Mouse (Mus musculus) hindbrain, embryonic 16.5 days (tissue): ENCODE data around the gene Gm10964. TPM values are rescaled to one million over a fixed set of nuclear protein-coding genes. Genes with fewer than 3 reads are reported as not detected.
"Not testable (repeated sequence)": the region's sequence is repeated elsewhere in the genome, so short reads cannot be mapped to it uniquely, and the experiment has no call there.

Experiments
- ATAC-seq: fragments of 200-750 bp; cut with Nextera tagmentation; 2 replicates; pipeline ENCODE4 v1.8.0; 2017; ENCODE audit warnings: moderate TSS enrichment, moderate library complexity
- H3K27ac ChIP-seq: fragments of 300-500 bp; sonication (generic); 2 replicates; pipeline ENCODE4 v1.5.1; 2014; ENCODE audit warnings: low read depth, mild to moderate bottlenecking, control low read depth, low read length, moderate library complexity
- H3K27me3 ChIP-seq: fragments of 300-500 bp; sonication (generic); replicated peaks from 2 replicates; pipeline ENCODE4 v1.6.1; 2014; ENCODE audit warnings: low read length; ENCODE audit not compliant: control insufficient read depth, insufficient read depth
- H3K36me3 ChIP-seq: fragments of 300-500 bp; sonication (generic); 2 replicates; pipeline ENCODE4 v1.6.1; 2014; ENCODE audit warnings: mild to moderate bottlenecking, low read length, moderate library complexity, mixed read lengths; ENCODE audit not compliant: control insufficient read depth, insufficient read depth
- H3K4me1 ChIP-seq: fragments of 300-500 bp; sonication (generic); 2 replicates; pipeline ENCODE4 v1.6.1; 2014; ENCODE audit warnings: low read depth, low read length; ENCODE audit not compliant: control insufficient read depth, insufficient read depth
- H3K4me2 ChIP-seq: fragments of 300-500 bp; sonication (generic); 2 replicates; pipeline ENCODE4 v1.6.1; 2014; ENCODE audit warnings: mild to moderate bottlenecking, low read length, control low read depth, moderate library complexity
- H3K4me3 ChIP-seq: fragments of 300-500 bp; sonication (generic); 2 replicates; pipeline ENCODE4 v1.5.1; 2014; ENCODE audit warnings: mild to moderate bottlenecking, low read length, control low read depth, moderate library complexity
- H3K9ac ChIP-seq: fragments of 300-500 bp; sonication (generic); 2 replicates; pipeline ENCODE4 v1.6.1; 2014; ENCODE audit warnings: low read depth, mild to moderate bottlenecking, control low read depth, low read length, moderate library complexity
- H3K9me3 ChIP-seq: fragments of 300-500 bp; sonication (generic); 2 replicates; pipeline ENCODE4 v1.6.1; 2014; ENCODE audit warnings: mild to moderate bottlenecking, low read length, moderate library complexity; ENCODE audit not compliant: control insufficient read depth
- WGBS: fragments of 180-500 bp; shearing (Covaris S2); extraction: QIAGEN DNeasy Blood & Tissue Kit; methylation state at CpG from one replicate; pipeline ENCODE4 v1.1.7; 2014; 5-methylcytosine and 5-hydroxymethylcytosine counted together
- polyA plus RNA-seq: library from polyadenylated mRNA; unstranded; fragments of >200 nt; fragmentation: Nextera tagmentation; extraction: Ambion mirVana; gene quantifications from 2 replicates; pipeline ENCODE4 v1.2.1, GENCODE M21; 2015

Gene Gm10964
- polyA plus RNA-seq, 1 experiment from 2014 or later = not detected

DNA sequence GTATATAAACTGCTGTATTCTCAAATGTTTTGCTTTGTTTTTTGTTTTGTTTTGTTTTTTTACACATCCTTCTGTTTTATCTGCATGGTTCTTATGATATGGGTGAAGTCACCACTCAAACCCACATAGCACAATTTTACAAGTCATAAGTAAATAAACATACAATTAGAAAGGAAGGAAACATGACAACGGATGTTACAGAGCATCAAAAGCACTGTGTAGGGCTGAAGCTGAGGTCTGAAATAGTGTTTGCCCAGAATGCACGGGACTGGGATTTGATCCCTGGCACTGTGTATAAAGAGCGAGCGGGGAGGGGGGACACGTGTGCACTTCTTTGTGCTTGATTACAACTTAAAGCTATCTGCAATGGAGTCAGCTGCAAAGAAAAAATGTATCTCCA lies 41.6 kb downstream of the Gm10964 start:
- H3K9ac ChIP-seq = no peak overlapping the region
- H3K36me3 ChIP-seq = peaks cover 8% of the 10 kb centered on the region; the same call in 1 of the 2 replicates
- H3K27ac ChIP-seq = no peak overlapping the region
- H3K9me3 ChIP-seq = no peaks in the 10 kb centered on the region
- H3K4me1 ChIP-seq = no peaks in the 10 kb centered on the region; the same call in 1 of the 2 replicates
- H3K4me3 ChIP-seq = no peak overlapping the region
- ATAC-seq = no peak
- H3K4me2 ChIP-seq = no peak overlapping the region
- no peaks in the 10 kb centered on the region for H3K27me3 ChIP-seq
- 86% methylated on average over 5 of the region's 5 CpGs for WGBS

DNA sequence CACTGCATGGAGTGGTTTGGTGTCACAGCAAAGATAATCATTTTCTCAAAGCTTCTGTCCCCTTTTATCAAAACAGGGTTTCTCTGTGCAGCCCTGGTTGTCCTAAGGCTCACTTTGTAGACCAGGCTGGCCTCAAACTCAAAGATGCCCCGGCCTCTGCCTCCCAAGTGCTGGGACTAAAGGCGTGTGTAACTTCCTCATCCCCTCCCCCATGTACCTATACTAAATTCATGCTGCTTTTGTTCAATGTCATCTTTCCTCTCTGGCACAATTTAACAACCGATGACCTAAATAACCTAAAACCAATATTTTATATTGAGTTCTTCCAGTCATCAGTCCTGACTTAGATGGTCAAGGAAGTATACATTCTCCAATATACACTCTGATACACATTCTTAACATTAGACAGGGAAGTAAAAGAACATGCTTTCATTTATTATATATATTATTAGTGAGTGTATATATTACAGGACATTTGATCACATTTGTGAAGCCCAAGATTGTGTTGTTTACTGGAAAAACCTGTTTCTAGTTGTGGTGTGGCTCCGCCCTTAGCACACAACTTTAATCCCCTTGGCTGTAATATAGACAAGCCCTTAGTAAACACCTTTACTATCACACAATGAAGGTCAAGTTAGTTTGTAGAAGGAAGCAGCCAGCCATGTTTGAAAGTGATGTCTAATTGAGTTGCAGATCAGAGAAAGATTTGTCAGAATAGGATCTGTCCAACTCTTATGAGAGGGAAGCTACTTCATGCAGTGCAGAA lies 43.9 kb downstream of the Gm10964 start:
- Histone ChIP-seq H3K4me3 (no peak overlapping the region), H3K27ac (no peak overlapping the region), H3K9ac (no peak overlapping the region), H3K27me3 (no peaks in the 10 kb centered on the region), H3K36me3 (no peaks in the 10 kb centered on the region), H3K4me1 (peaks cover 2% of the 10 kb centered on the region; the same call in 1 of the 2 replicates), H3K9me3 (no peaks in the 10 kb centered on the region), H3K4me2 (no peak overlapping the region)
- WGBS = 90% methylated on average over 4 of the region's 4 CpGs
- no peak for ATAC-seq

DNA sequence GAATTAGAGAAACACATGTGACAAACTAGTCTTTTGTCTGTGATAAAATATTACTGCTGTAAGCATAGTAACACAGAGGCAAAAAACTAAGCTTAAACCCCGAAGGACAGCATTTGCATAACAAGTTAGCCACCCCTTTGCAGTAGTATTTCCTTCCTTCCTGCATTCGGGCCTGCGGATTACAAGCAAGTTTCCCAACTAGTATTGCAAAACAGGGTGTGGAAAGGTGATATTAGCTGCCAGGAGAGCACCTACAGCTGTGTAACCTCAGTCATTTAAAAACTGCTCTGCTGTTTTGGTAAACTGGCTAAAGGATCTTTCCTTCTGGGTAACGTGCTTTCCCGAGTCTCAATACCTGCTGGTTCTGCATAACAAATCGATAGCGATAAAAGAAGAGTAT lies 48.1 kb downstream of the Gm10964 start:
- no peaks in the 10 kb centered on the region for H3K27me3 ChIP-seq
- H3K4me2 ChIP-seq = no peak overlapping the region
- H3K36me3 ChIP-seq = no peaks in the 10 kb centered on the region
- 59% methylated on average over 7 of the region's 7 CpGs for WGBS
- H3K4me1 ChIP-seq = peaks cover 18% of the 10 kb centered on the region
- ATAC-seq = no peak
- no peak overlapping the region for H3K9ac ChIP-seq
- no peak overlapping the region for H3K27ac ChIP-seq
- H3K9me3 ChIP-seq = no peaks in the 10 kb centered on the region
- H3K4me3 ChIP-seq = no peak overlapping the region

DNA sequence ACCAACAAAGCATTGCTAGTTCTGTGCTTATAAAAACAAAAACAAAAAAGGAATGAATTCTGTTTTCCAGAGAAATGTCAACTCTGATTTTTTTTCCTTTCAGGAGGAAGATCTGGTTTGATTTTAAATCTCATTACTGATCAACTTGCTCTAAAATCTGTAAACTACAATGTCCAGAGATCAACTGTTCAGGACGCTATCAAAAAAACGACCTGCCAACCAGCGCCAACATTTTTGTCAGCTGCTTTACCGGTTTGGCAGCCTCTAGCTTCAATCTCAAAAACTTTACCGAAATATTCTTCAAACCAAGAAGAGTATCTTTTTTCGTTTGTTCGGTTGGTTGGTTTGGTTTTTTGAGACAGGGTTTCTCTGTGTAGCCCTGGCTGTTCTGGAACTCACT lies 49.9 kb downstream of the Gm10964 start:
- Histone ChIP-seq H3K4me2 (peak overlapping the region; percentile 69), H3K27me3 (no peaks in the 10 kb centered on the region), H3K36me3 (no peaks in the 10 kb centered on the region), H3K27ac (no peak overlapping the region), H3K4me3 (no peak overlapping the region), H3K9ac (no peak overlapping the region), H3K4me1 (peaks cover 18% of the 10 kb centered on the region), H3K9me3 (no peaks in the 10 kb centered on the region)
- 84% methylated on average over 7 of the region's 7 CpGs for WGBS
- ATAC-seq = no peak

DNA sequence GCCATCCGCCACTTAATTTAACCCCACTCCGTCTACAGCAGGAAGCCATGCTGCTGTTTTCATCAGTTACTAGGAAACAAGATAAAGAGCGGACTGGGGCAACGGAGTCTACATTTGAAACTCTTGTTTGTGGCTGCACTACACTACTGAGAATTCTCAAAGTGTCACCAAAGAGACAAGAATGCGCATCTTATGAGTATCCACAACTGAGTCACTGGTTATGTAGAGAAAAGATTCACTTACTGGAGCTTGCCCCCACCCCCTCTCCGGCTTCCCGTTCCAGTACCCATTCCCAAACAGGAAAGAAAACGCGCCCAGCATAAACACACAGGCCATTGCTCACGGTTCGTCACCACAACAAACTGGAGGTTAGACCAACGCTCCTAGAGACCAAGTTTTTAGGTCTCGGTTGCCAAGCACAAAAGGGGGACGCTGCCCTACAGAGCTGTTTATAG lies 50.8 kb downstream of the Gm10964 start:
- WGBS = under 1% methylated on average over 14 of the region's 14 CpGs
- Histone ChIP-seq H3K9ac (peak overlapping the region; percentile 99; the same call in 1 of the 2 replicates), H3K4me1 (peaks cover 18% of the 10 kb centered on the region), H3K4me3 (peak overlapping the region; percentile 85), H3K27ac (peak overlapping the region; percentile 50; the same call in 1 of the 2 replicates), H3K27me3 (no peaks in the 10 kb centered on the region), H3K36me3 (no peaks in the 10 kb centered on the region), H3K4me2 (peak overlapping the region; percentile 69), H3K9me3 (no peaks in the 10 kb centered on the region)
- no peak for ATAC-seq

DNA sequence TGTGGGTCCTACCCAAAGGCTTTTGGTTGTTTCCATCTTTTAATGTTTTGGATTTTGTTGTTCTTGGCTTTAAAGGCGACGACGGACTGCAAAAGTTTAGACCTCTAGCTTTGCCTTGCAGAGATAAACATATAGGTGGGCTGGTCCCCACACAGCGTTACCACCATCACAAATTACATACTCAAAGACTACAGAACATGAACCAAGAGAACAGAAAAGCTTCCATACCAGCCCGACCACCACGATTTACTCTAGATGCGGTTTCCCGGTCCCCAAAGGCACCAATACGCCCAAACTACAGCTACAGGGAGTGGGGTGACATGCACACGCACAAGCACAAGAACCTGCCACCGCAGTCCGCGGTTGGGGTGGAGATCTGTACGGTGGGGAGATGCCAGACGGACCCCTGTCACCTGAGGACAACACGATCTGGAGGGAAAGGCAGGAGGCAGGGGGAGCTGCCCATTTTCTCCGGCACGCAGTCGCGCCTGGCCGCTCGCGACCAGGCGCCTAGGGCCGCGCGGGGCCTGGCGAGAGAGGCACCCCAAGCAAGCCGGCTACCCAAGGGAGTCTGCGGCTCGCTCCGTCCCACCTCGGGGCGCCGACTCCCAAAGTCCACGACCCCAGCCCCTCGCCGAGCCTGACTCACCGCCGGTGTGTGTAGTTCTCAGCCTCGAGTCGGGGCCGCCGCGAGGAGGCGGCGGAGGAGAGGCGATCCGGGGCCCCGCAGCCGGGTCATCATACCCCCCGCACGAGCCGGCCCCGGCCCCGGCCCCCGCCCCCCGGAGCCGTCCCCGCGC lies 51.4 kb downstream of the Gm10964 start:
- Histone ChIP-seq H3K4me1 (peaks cover 18% of the 10 kb centered on the region), H3K9me3 (no peaks in the 10 kb centered on the region), H3K36me3 (no peaks in the 10 kb centered on the region), H3K27me3 (no peaks in the 10 kb centered on the region), H3K4me3 (peak overlapping the region; percentile 85), H3K9ac (peak overlapping the region; percentile 99), H3K27ac (peak overlapping the region; percentile 94), H3K4me2 (peak overlapping the region; percentile 69)
- under 1% methylated on average over 31 of the region's 61 CpGs for WGBS
- ATAC-seq = peak; percentile 84

DNA sequence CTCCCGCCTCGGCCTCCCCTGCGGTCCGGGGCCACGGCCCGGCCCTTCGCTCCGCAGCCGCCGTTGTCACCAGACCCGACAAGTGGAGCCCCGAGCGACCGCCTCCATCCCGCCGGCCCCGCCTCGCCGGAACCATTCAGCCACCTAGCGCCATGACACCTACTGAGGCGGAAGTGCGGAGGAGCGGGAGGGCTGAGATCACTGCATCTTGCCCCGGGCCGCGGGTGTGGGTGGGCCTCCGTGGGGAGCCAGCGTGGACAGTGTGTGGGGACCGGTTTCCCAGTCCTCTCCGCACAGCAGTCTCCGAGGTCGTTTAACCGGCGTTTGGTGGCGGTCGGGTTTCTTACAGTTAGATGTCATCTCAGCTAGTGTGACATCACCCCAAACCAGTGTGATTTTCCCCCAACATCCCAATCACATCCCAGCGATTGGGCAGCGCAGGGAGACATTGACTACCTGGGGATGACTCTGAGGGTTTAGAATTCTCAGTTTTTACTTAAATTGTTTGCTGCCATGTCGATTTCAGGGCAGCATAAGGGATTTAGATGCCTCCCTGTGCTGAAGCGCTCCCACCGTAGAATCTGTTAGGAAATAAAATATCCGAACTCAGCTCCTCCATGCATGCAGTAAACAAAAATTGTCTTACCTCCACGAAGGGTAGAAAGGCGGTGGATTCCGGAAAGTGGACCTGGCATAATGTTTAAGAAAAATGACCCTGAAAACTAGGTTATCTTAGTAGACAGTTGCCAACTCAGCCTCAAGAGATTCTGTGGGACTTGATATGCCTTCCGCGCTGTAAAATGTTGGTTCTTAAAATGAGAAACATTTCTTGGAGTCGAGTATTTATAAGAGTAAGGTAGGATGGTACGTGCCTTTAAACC lies 52.3 kb downstream of the Gm10964 start, which contains the start of gene Hipk1:
Hipk1 (minus strand) TSS at position 334 of the 881 bp plus-strand sequence.
- 10% methylated on average over 47 of the region's 49 CpGs for WGBS
- Histone ChIP-seq H3K9me3 (no peaks in the 10 kb centered on the region), H3K36me3 (no peaks in the 10 kb centered on the region), H3K4me1 (peaks cover 18% of the 10 kb centered on the region), H3K9ac (peak within 1 kb of the TSS; percentile 99), H3K4me3 (peak within 1 kb of the TSS; percentile 85), H3K27ac (peak within 1 kb of the TSS; percentile 94), H3K4me2 (peak within 1 kb of the TSS; percentile 69), H3K27me3 (no peaks in the 10 kb centered on the region)
- ATAC-seq = peak; percentile 97

DNA sequence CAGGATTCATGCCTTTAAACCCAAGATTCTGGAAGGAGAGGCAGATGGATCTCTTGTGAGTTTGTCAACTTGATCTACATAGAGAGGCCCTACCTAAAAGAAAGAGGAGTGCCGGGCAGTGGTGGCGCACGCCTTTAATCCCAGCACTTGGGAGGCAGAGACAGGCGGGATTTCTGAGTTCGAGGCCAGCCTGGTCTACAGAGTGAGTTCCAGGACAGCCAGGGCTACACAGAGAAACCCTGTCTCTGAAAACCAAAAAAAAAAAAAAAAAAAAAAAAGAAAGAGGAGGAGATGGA lies 52.9 kb downstream of the Gm10964 start:
- H3K27me3 ChIP-seq, ATAC-seq, H3K36me3 ChIP-seq, H3K4me3 ChIP-seq, H3K9ac ChIP-seq, H3K9me3 ChIP-seq: not testable (repeated sequence)
- Histone ChIP-seq H3K4me1 (peaks cover 16% of the 10 kb centered on the region), H3K27ac (peak overlapping the region; percentile 94; the same call in 1 of the 2 replicates), H3K4me2 (peak overlapping the region; percentile 66; the same call in 1 of the 2 replicates)
- WGBS = 85% methylated on average over 5 of the region's 5 CpGs
